Mouse (Mus musculus): ENCODE measurements at regions not wholly inside any gene's neighbourhood (a gene's known extent, or its start where the extent isn't known, plus 50 kb on each side); places are given as distances from the start of the nearest gene placed in this dataset.

GRCm38 (mm10) chr12:96226446-96226845 lies 534.4 kb downstream of the Flrt2 start:
- WGBS: 68% methylated on average over 1 of the region's 1 CpGs

DNA sequence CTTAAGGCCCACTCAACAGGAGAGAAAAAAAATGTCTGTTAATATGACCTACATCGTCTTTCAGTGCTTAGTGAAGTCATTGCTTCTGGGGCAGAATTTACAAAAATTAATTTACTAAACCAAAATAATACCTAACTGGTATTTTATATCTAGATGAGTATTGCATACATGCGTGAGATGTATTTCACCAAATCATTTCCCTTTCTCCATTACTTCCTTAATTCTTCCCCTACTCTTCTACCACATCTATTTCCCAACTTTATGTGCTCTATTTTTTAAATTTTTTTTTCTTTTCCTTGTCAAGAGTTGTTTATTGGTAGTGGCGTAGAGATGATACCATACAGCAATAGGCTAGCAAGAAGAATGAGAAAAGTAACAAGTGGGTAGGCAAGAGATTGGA lies 536.7 kb downstream of the Flrt2 start:
- H3K9ac ChIP-seq: no peak overlapping the region
- H3K4me2 ChIP-seq: no peak overlapping the region
- H3K27ac ChIP-seq: no peak overlapping the region
- WGBS: 84% methylated on average over 3 of the region's 3 CpGs
- no peak for ATAC-seq (replicated peaks; ENCODE audit: insufficient number of reproducible peaks, insufficient read depth, low FRiP score, low read depth)
- no peaks in the 10 kb centered on the region for H3K9me3 ChIP-seq (replicated peaks)
- H3K27me3 ChIP-seq: no peaks in the 10 kb centered on the region
- H3K36me3 ChIP-seq: no peaks in the 10 kb centered on the region
- no peaks in the 10 kb centered on the region for H3K4me1 ChIP-seq (replicated peaks)
- no peak overlapping the region for H3K4me3 ChIP-seq

More at GRCm38 (mm10) chr12:96226446-96226845, 534.4 kb downstream of the Flrt2 start:
- H3K27me3 ChIP-seq: no peaks in the 10 kb centered on the region
- no peaks in the 10 kb centered on the region for H3K4me1 ChIP-seq (replicated peaks)
- H3K27ac ChIP-seq: no peak overlapping the region
- no peak overlapping the region for H3K4me3 ChIP-seq
- no peak overlapping the region for H3K9ac ChIP-seq
- H3K4me2 ChIP-seq: no peak overlapping the region
- H3K36me3 ChIP-seq: no peaks in the 10 kb centered on the region
- no peaks in the 10 kb centered on the region for H3K9me3 ChIP-seq (replicated peaks)
- ATAC-seq (replicated peaks; ENCODE audit: insufficient number of reproducible peaks, insufficient read depth, low FRiP score, low read depth): no peak

DNA sequence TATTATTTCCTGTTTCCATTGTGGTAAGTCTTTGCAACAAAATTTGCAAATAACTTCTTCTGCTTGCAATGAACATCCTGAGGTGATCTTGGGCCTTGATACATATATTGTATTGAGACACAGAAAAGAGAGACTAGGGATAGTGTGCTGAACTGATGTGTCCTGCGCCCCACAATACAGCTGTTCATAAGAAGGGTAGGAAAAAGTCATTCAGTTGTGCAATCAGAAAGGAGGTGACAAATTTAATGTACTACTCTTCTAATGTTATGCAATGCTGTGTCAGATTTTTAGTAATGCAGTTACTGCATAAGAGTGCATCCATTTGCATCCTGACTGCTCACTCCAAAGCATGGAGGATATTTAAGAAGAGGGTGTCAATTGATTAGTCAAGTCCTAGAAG lies 543.5 kb downstream of the Flrt2 start:
- WGBS: 84% methylated on average over 1 of the region's 1 CpGs
- H3K27ac ChIP-seq: no peak overlapping the region
- ATAC-seq (replicated peaks; ENCODE audit: insufficient number of reproducible peaks, insufficient read depth, low FRiP score, low read depth): no peak

GRCm38 (mm10) chr12:96235996-96236525 lies 544.0 kb downstream of the Flrt2 start:
- no peak for ATAC-seq (replicated peaks; ENCODE audit: insufficient number of reproducible peaks, insufficient read depth, low FRiP score, low read depth)

More for the DNA sequence above, 543.5 kb downstream of the Flrt2 start:
- Histone ChIP-seq H3K4me2 (no peak overlapping the region), H3K4me3 (no peak overlapping the region), H3K9me3 (replicated peaks) (no peaks in the 10 kb centered on the region), H3K27me3 (no peaks in the 10 kb centered on the region), H3K36me3 (no peaks in the 10 kb centered on the region), H3K9ac (no peak overlapping the region), H3K4me1 (replicated peaks) (no peaks in the 10 kb centered on the region)

DNA sequence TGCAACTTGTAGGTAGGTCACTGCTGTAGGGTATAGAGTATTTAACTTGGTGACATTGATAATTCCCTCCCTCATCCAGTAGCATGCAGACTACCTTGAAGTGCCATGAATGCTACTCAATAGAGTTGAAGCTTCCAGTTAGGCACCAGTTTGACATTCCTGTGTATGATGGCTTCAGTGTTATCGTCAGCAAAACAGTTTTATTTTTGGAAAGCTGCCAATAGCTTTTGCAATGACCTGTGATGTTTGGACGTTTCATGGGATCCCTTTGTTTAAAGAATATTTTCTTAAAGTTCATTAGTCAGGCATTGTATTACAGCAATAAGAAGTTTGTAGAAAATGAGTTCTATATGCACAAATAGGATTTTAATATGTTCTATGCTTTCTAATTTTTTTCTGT lies 547.6 kb downstream of the Flrt2 start:
- H3K9me3 ChIP-seq (replicated peaks): no peaks in the 10 kb centered on the region
- no peak overlapping the region for H3K27ac ChIP-seq
- ATAC-seq (replicated peaks; ENCODE audit: insufficient number of reproducible peaks, insufficient read depth, low FRiP score, low read depth): no peak
- H3K4me1 ChIP-seq (replicated peaks): no peaks in the 10 kb centered on the region
- no peak overlapping the region for H3K4me2 ChIP-seq
- no peaks in the 10 kb centered on the region for H3K36me3 ChIP-seq
- H3K4me3 ChIP-seq: no peak overlapping the region
- WGBS: 20% methylated on average over 2 of the region's 2 CpGs
- no peaks in the 10 kb centered on the region for H3K27me3 ChIP-seq
- H3K9ac ChIP-seq: no peak overlapping the region

More at GRCm38 (mm10) chr12:96235996-96236525, 544.0 kb downstream of the Flrt2 start:
- 64% methylated on average over 3 of the region's 3 CpGs for WGBS
- H3K27me3 ChIP-seq: no peaks in the 10 kb centered on the region
- no peaks in the 10 kb centered on the region for H3K4me1 ChIP-seq (replicated peaks)
- H3K36me3 ChIP-seq: no peaks in the 10 kb centered on the region
- no peaks in the 10 kb centered on the region for H3K9me3 ChIP-seq (replicated peaks)
- H3K4me3 ChIP-seq: no peak overlapping the region
- H3K9ac ChIP-seq: no peak overlapping the region
- H3K4me2 ChIP-seq: no peak overlapping the region
- no peak overlapping the region for H3K27ac ChIP-seq

- no peak overlapping the region for H3K9ac ChIP-seq
- no peak overlapping the region for H3K4me3 ChIP-seq
- no peak overlapping the region for H3K27ac ChIP-seq
- H3K4me1 ChIP-seq (replicated peaks): no peaks in the 10 kb centered on the region
- H3K27me3 ChIP-seq: no peaks in the 10 kb centered on the region
- no peak overlapping the region for H3K4me2 ChIP-seq
- ATAC-seq (replicated peaks; ENCODE audit: insufficient number of reproducible peaks, insufficient read depth, low FRiP score, low read depth): no peak
- 56% methylated on average over 4 of the region's 4 CpGs for WGBS
- no peaks in the 10 kb centered on the region for H3K9me3 ChIP-seq (replicated peaks)
- no peaks in the 10 kb centered on the region for H3K36me3 ChIP-seq
Observed at GRCm38 (mm10) chr12:96261978-96262377, 570.0 kb downstream of the Flrt2 start.

GRCm38 (mm10) chr12:96275894-96276293 lies 583.9 kb downstream of the Flrt2 start:
- H3K4me3 ChIP-seq: no peak overlapping the region
- no peak overlapping the region for H3K27ac ChIP-seq
- no peaks in the 10 kb centered on the region for H3K4me1 ChIP-seq (replicated peaks)
- no peaks in the 10 kb centered on the region for H3K27me3 ChIP-seq
- no peak overlapping the region for H3K4me2 ChIP-seq
- ATAC-seq (replicated peaks; ENCODE audit: insufficient number of reproducible peaks, insufficient read depth, low FRiP score, low read depth): no peak
- no peaks in the 10 kb centered on the region for H3K9me3 ChIP-seq (replicated peaks)
- no peak overlapping the region for H3K9ac ChIP-seq
- no peaks in the 10 kb centered on the region for H3K36me3 ChIP-seq

GRCm38 (mm10) chr12:96311137-96311536 lies 619.1 kb downstream of the Flrt2 start:
- no peak for ATAC-seq (replicated peaks; ENCODE audit: insufficient number of reproducible peaks, insufficient read depth, low FRiP score, low read depth)
- H3K4me3 ChIP-seq: no peak overlapping the region
- WGBS: 3% methylated on average over 2 of the region's 2 CpGs
- no peaks in the 10 kb centered on the region for H3K27me3 ChIP-seq
- no peaks in the 10 kb centered on the region for H3K9me3 ChIP-seq (replicated peaks)
- H3K36me3 ChIP-seq: no peaks in the 10 kb centered on the region
- H3K4me1 ChIP-seq (replicated peaks): no peaks in the 10 kb centered on the region
- H3K9ac ChIP-seq: no peak overlapping the region
- H3K27ac ChIP-seq: no peak overlapping the region
- H3K4me2 ChIP-seq: no peak overlapping the region

- Histone ChIP-seq H3K9me3 (replicated peaks) (no peaks in the 10 kb centered on the region), H3K9ac (no peak overlapping the region), H3K4me2 (no peak overlapping the region), H3K27ac (no peak overlapping the region), H3K4me3 (no peak overlapping the region), H3K27me3 (no peaks in the 10 kb centered on the region), H3K4me1 (replicated peaks) (no peaks in the 10 kb centered on the region), H3K36me3 (no peaks in the 10 kb centered on the region)
- WGBS: 49% methylated on average over 10 of the region's 10 CpGs
- no peak for ATAC-seq (replicated peaks; ENCODE audit: insufficient number of reproducible peaks, insufficient read depth, low FRiP score, low read depth)
Observed at GRCm38 (mm10) chr12:96323061-96323786, 631.2 kb downstream of the Flrt2 start.

- Histone ChIP-seq H3K4me2 (no peak overlapping the region), H3K9ac (no peak overlapping the region), H3K4me3 (no peak overlapping the region), H3K36me3 (no peaks in the 10 kb centered on the region), H3K4me1 (replicated peaks) (no peaks in the 10 kb centered on the region), H3K27ac (no peak overlapping the region), H3K9me3 (replicated peaks) (no peaks in the 10 kb centered on the region), H3K27me3 (no peaks in the 10 kb centered on the region)
- ATAC-seq (replicated peaks; ENCODE audit: insufficient number of reproducible peaks, insufficient read depth, low FRiP score, low read depth): no peak
- 57% methylated on average over 3 of the region's 3 CpGs for WGBS
Observed at GRCm38 (mm10) chr12:96351143-96351542, 659.1 kb downstream of the Flrt2 start.

DNA sequence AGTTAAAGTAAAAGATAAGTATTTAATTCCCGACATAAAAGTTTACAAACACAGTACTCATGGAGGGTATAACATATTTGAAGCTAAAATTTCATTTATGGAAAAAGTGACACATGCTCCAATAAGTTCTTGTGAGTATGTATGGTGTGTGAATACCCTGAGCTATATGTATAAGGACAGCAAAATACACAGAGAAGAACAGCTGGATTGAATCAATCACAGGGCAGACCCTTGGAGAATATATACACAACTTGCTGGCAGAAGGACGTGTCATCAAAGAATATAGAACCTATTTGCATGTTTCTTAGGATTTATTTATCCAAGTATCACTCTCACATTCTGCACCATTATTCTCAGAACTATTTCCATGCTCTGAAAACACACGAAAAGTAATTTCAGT lies 686.9 kb downstream of the Flrt2 start:
- no peak overlapping the region for H3K27ac ChIP-seq
- no peaks in the 10 kb centered on the region for H3K27me3 ChIP-seq
- H3K4me3 ChIP-seq: no peak overlapping the region
- WGBS: 60% methylated on average over 3 of the region's 3 CpGs
- H3K4me2 ChIP-seq: no peak overlapping the region
- H3K36me3 ChIP-seq: no peaks in the 10 kb centered on the region
- no peak overlapping the region for H3K9ac ChIP-seq
- no peaks in the 10 kb centered on the region for H3K4me1 ChIP-seq (replicated peaks)
- no peaks in the 10 kb centered on the region for H3K9me3 ChIP-seq (replicated peaks)
- no peak for ATAC-seq (replicated peaks; ENCODE audit: insufficient number of reproducible peaks, insufficient read depth, low FRiP score, low read depth)

GRCm38 (mm10) chr12:96419104-96419503 lies 727.1 kb downstream of the Flrt2 start:
- Histone ChIP-seq H3K27me3 (no peaks in the 10 kb centered on the region), H3K9ac (no peak overlapping the region), H3K4me2 (no peak overlapping the region), H3K4me3 (no peak overlapping the region), H3K4me1 (replicated peaks) (no peaks in the 10 kb centered on the region), H3K27ac (no peak overlapping the region), H3K9me3 (replicated peaks) (no peaks in the 10 kb centered on the region), H3K36me3 (no peaks in the 10 kb centered on the region)
- no peak for ATAC-seq (replicated peaks; ENCODE audit: insufficient number of reproducible peaks, insufficient read depth, low FRiP score, low read depth)
- WGBS: 49% methylated on average over 3 of the region's 3 CpGs
